Mouse (Mus musculus): Measurements from ENCODE around the gene Olfr1016. TPM values are rescaled to one million over a fixed set of nuclear protein-coding genes. Genes with fewer than 3 reads are reported as not detected.

Olfr1016 gene
- polyA plus RNA-seq (2017; shearing (Covaris generic)), result not detected

- no peak for ATAC-seq
Measured at GRCm38 (mm10) chr2:85802444-85802843, at the start of gene Olfr1016. Gene Olfr1016, minus strand, starts transcription at chr2:85802544.

DNA sequence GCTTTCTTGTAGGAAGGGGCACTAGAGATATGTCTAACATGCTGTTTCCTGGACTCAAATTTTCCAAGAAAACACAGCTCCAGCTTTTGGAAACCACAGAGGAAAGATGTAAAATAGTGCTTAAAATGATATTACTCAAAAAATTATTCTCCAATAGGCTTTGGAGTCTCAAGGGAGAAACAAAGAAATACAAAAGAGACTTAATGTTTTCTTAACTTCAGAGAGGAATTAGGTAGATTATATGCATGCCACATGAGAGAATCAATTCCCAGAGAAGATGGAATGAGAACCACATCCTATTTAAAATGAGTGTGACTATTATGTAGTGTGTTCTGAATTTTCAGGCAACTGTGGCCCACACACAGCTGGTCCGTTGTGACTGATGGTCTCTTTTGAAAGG is 44.4 kb upstream of the Olfr1016 start, which contains the start of gene Olfr1020:
Gene Olfr1020, plus strand, starts transcription at position 301 of the 400 bp plus-strand sequence.
- ATAC-seq, result no peak

- ATAC-seq, result no peak
Measured at GRCm38 (mm10) chr2:85845383-85845782, 43.0 kb upstream of the Olfr1016 start, which contains the start of gene Olfr1019. Gene Olfr1019, minus strand, starts transcription at chr2:85845483.

- no peak for ATAC-seq
Measured at GRCm38 (mm10) chr2:85818179-85818578, 15.8 kb upstream of the Olfr1016 start, which contains the start of gene Olfr1018. Gene Olfr1018, plus strand, starts transcription at chr2:85818479.

- ATAC-seq, result no peak
Measured at GRCm38 (mm10) chr2:85804501-85804900, 2.2 kb upstream of the Olfr1016 start.

DNA sequence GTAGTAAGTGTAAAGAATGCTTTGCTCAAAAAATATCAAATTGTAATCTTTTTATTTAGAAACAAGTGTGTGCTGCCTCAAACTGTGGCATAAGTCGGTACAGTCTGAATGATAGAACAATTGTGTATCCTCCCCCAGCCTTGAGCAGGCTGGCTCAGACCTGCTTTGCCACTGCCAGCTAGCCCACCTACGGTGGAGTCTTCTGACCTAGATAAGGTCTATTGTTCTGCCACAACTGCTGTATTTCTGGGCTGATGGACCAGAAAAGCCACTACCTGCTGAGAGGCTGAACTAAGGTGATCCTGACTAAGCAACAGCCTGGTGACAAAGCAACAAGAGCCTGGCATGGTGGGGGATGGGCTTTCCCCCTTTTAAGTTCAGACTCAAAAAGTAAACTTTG is 10.0 kb downstream of the Olfr1016 start:
- ATAC-seq, result no peak

DNA sequence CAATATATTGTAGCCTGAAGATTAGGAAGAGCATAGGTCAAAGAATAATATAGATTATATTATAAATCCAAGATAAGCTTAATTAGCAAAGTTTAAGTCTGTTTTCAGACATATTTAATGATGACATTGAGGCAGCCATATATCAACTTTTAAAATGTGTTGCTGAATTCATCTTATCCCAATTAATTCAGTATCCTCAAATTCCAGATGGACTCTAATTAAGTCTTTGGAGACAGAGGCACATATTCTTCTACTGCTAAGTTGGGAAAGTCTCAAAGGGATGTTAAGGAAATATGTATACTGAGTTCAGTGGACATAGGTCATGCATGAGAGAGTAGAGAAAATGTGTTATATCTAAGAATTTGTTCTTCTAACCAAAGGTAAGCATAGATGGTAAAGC is 20.6 kb downstream of the Olfr1016 start, which contains the start of gene Olfr1015:
Gene Olfr1015, plus strand, starts transcription at position 301 of the 400 bp plus-strand sequence.
- ATAC-seq, result no peak

DNA sequence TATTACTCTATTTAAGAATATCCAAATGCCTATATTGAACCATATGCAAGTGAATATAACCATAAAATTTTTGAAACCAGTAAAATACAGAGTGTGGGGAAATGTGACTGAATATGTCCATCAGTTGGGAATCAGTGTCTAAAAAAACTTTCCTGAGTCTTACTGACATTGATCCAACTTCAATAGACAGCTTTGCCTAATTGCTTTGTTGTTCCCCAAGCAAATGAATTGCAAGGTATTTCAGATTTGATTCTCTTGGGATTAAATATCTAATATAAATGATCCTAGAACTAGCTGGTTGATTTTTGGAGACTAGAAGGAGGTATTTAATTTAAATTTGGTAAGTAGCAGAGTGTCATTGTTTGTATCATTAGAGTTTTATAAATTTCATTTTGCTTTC is 29.9 kb downstream of the Olfr1016 start, which contains the start of gene Olfr1014:
Gene Olfr1014, plus strand, starts transcription at position 301 of the 400 bp plus-strand sequence.
- ATAC-seq, result no peak

- no peak for ATAC-seq
Measured at GRCm38 (mm10) chr2:85766798-85767197, 35.5 kb downstream of the Olfr1016 start, which contains the start of gene Olfr1013. Gene Olfr1013, plus strand, starts transcription at chr2:85767098.

DNA sequence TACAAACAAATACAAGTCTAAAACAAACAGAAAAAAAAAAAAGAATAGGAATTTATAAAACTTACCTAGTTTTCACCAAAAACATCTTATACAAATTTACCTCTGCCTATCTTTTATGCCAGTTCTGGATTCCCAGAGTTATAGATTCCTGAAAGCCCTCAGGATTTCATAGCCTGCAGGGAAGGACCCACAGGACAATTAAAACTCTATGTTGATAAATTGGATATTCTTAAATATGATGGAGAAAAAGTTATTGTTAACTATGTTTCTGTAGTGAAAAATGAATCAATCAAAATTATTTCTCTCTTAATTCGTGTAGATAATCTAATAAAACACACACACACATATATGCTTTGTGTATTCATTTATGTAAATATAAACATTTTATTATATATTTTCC is 39.7 kb downstream of the Olfr1016 start, which contains the start of gene Olfr1012:
Gene Olfr1012, minus strand, starts transcription at position 101 of the 400 bp plus-strand sequence.
- no peak for ATAC-seq

GRCm38 (mm10) chr2:85753822-85754221 is 48.5 kb downstream of the Olfr1016 start:
- no peak for ATAC-seq

Other genes starting within 250 kb of the Olfr1016 start
- gene Olfr996, start 223.3 kb downstream of the Olfr1016 start, polyA plus RNA-seq (2017; shearing (Covaris generic)), result not detected
- not detected for gene Olfr998, start 213.6 kb downstream of the Olfr1016 start, polyA plus RNA-seq (2017; shearing (Covaris generic))
- not detected for gene Olfr1000, start 190.6 kb downstream of the Olfr1016 start, polyA plus RNA-seq (2017; shearing (Covaris generic))
- not detected for gene Olfr1002, start 151.8 kb downstream of the Olfr1016 start, polyA plus RNA-seq (2017; shearing (Covaris generic))
- gene Olfr154, start 138.1 kb downstream of the Olfr1016 start, polyA plus RNA-seq (2017; shearing (Covaris generic)), result not detected
- not detected for gene Olfr1006, start 123.8 kb downstream of the Olfr1016 start, polyA plus RNA-seq (2017; shearing (Covaris generic))
- not detected for gene Olfr1008, start 113.1 kb downstream of the Olfr1016 start, polyA plus RNA-seq (2017; shearing (Covaris generic))
- gene Olfr1009, start 87.1 kb downstream of the Olfr1016 start, polyA plus RNA-seq (2017; shearing (Covaris generic)), result not detected
- not detected for gene Olfr1012, start 39.8 kb downstream of the Olfr1016 start, polyA plus RNA-seq (2017; shearing (Covaris generic))
- gene Olfr1013, start 35.4 kb downstream of the Olfr1016 start, polyA plus RNA-seq (2017; shearing (Covaris generic)), result not detected
- gene Olfr1014, start 29.8 kb downstream of the Olfr1016 start, polyA plus RNA-seq (2017; shearing (Covaris generic)), result not detected
- not detected for gene Olfr1015, start 20.5 kb downstream of the Olfr1016 start, polyA plus RNA-seq (2017; shearing (Covaris generic))
- not detected for gene Olfr1018, start 15.9 kb upstream of the Olfr1016 start, polyA plus RNA-seq (2017; shearing (Covaris generic))
- gene Olfr1019, start 42.9 kb upstream of the Olfr1016 start, polyA plus RNA-seq (2017; shearing (Covaris generic)), result not detected
- not detected for gene Olfr1020, start 44.5 kb upstream of the Olfr1016 start, polyA plus RNA-seq (2017; shearing (Covaris generic))
- not detected for gene Olfr1022, start 66.0 kb upstream of the Olfr1016 start, polyA plus RNA-seq (2017; shearing (Covaris generic))
- gene Olfr1023, start 83.1 kb upstream of the Olfr1016 start, polyA plus RNA-seq (2017; shearing (Covaris generic)), result not detected
- gene Olfr1024, start 102.5 kb upstream of the Olfr1016 start, polyA plus RNA-seq (2017; shearing (Covaris generic)), result not detected
- gene Olfr1025-ps1, start 112.6 kb upstream of the Olfr1016 start, polyA plus RNA-seq (2017; shearing (Covaris generic)), result not detected
- gene Olfr1026, start 119.0 kb upstream of the Olfr1016 start, polyA plus RNA-seq (2017; shearing (Covaris generic)), result not detected
- not detected for gene Olfr1028, start 147.9 kb upstream of the Olfr1016 start, polyA plus RNA-seq (2017; shearing (Covaris generic))
- gene Olfr1029, start 171.4 kb upstream of the Olfr1016 start, polyA plus RNA-seq (2017; shearing (Covaris generic)), result not detected
- not detected for gene Olfr1030, start 176.7 kb upstream of the Olfr1016 start, polyA plus RNA-seq (2017; shearing (Covaris generic))
- not detected for gene Olfr1031, start 187.8 kb upstream of the Olfr1016 start, polyA plus RNA-seq (2017; shearing (Covaris generic))
- gene Olfr1032, start 203.0 kb upstream of the Olfr1016 start, polyA plus RNA-seq (2017; shearing (Covaris generic)), result not detected
- gene Olfr1033, start 218.1 kb upstream of the Olfr1016 start, polyA plus RNA-seq (2017; shearing (Covaris generic)), result 1 to 10 TPM in 1 of 3 experiments, not detected in 2; 1.2 TPM
- gene Olfr1034, start 243.3 kb upstream of the Olfr1016 start, polyA plus RNA-seq (2017; shearing (Covaris generic)), result not detected

Data from inflammation-experienced regulatory T-cells, adult 6 months (primary cell).